Mouse (Mus musculus): Measurements from ENCODE around the gene Lhfpl4. TPM values are rescaled to one million over a fixed set of nuclear protein-coding genes. Genes with fewer than 3 reads are reported as not detected.

Lhfpl4 gene
- total RNA-seq, 1 experiment = 5.2 TPM

GRCm38 (mm10) chr6:113166661-113167251 lies 28.4 kb downstream of the Lhfpl4 start:
- no peaks in the 10 kb centered on the region; a peak in 1 of 4 replicates for H3K4me1 ChIP-seq (ENCODE audit: control insufficient read depth in 2 of 2, insufficient read depth in 2 of 2, low read length in 2 of 2, poor library complexity in 1 of 2)
- no peaks in the 10 kb centered on the region for H3K36me3 ChIP-seq (ENCODE audit: control insufficient read depth, insufficient read depth, low read length, poor library complexity, severe bottlenecking)
- H3K27ac ChIP-seq (ENCODE audit: insufficient read depth, low read depth, low read length, poor library complexity, severe bottlenecking) = no peak overlapping the region
- no peak for TF ChIP-seq ZC3H11A (IDR thresholded peaks at IDR 0.05; ENCODE audit: borderline replicate concordance, low read depth, low read length)
- TF ChIP-seq MAFK (IDR thresholded peaks at IDR 0.05; ENCODE audit: insufficient read depth, low read depth, low read length) = no peak
- no peak for TF ChIP-seq ZNF384 (IDR thresholded peaks at IDR 0.05; ENCODE audit: low read depth, low read length)
- no peak for TF ChIP-seq HCFC1 (IDR thresholded peaks at IDR 0.05; ENCODE audit: borderline replicate concordance, insufficient read depth, low read length)
- TF ChIP-seq CHD2 (IDR thresholded peaks at IDR 0.05; ENCODE audit: low read depth, low read length) = no peak
- no peak for DNase-seq (ENCODE audit: low read depth, low spot score)
- in situ Hi-C loops (cut with MboI; ENCODE audit: low sequenced_read_pairs in 2 of 2, unreplicated experiment in 2 of 2) = no loop called here
- no peak overlapping the region for H3K4me3 ChIP-seq (ENCODE audit: insufficient read depth in 1 of 2, low read depth in 1 of 2, low read length in 2 of 2, poor library complexity in 1 of 2, severe bottlenecking in 1 of 2)
- no peak overlapping the region for H3K9ac ChIP-seq (ENCODE audit: insufficient read depth, low read depth, low read length, poor library complexity, severe bottlenecking)
- H3K9me3 ChIP-seq (ENCODE audit: control insufficient read depth, insufficient read depth, low read depth, low read length) = no peaks in the 10 kb centered on the region

DNA sequence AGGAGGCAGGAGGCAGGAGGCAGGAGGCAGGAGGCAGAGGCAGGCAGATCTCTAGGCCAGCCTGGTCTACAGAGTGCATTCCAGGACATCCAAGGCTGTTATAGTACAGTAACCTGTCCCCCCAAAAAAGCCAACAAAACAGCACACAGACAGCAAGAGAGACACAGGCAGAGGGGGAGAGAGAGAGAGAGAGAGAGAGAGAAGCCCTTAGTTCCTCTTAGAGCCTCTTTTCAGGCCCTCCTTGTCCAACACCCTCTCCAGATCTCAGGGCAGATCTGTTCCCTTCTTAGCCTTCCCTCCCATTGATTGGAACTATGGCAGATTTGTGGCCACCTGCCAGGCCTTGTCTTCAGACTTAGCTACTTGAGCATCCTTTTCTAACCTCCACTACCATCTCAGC lies 31.7 kb downstream of the Lhfpl4 start:
- Histone ChIP-seq H3K4me1 (ENCODE audit: control insufficient read depth in 2 of 2, insufficient read depth in 2 of 2, low read length in 2 of 2, poor library complexity in 1 of 2) (no peaks in the 10 kb centered on the region; a peak in 1 of 4 replicates), H3K9ac (ENCODE audit: insufficient read depth, low read depth, low read length, poor library complexity, severe bottlenecking) (no peak overlapping the region), H3K36me3 (ENCODE audit: control insufficient read depth, insufficient read depth, low read length, poor library complexity, severe bottlenecking) (no peaks in the 10 kb centered on the region), H3K27ac (ENCODE audit: insufficient read depth, low read depth, low read length, poor library complexity, severe bottlenecking) (no peak overlapping the region), H3K9me3 (ENCODE audit: control insufficient read depth, insufficient read depth, low read depth, low read length) (no peaks in the 10 kb centered on the region), H3K4me3 (ENCODE audit: insufficient read depth in 1 of 2, low read depth in 1 of 2, low read length in 2 of 2, poor library complexity in 1 of 2, severe bottlenecking in 1 of 2) (no peak overlapping the region)
- no peak for DNase-seq (ENCODE audit: low read depth, low spot score)
- in situ Hi-C loops (cut with MboI; ENCODE audit: low sequenced_read_pairs in 2 of 2, unreplicated experiment in 2 of 2) = no loop called here
- TF ChIP-seq CHD2 (IDR thresholded peaks at IDR 0.05; ENCODE audit: low read depth, low read length) (no peak), ZNF384 (IDR thresholded peaks at IDR 0.05; ENCODE audit: low read depth, low read length) (no peak), MAFK (IDR thresholded peaks at IDR 0.05; ENCODE audit: insufficient read depth, low read depth, low read length) (no peak), ZC3H11A (IDR thresholded peaks at IDR 0.05; ENCODE audit: borderline replicate concordance, low read depth, low read length) (no peak), HCFC1 (IDR thresholded peaks at IDR 0.05; ENCODE audit: borderline replicate concordance, insufficient read depth, low read length) (no peak)

DNA sequence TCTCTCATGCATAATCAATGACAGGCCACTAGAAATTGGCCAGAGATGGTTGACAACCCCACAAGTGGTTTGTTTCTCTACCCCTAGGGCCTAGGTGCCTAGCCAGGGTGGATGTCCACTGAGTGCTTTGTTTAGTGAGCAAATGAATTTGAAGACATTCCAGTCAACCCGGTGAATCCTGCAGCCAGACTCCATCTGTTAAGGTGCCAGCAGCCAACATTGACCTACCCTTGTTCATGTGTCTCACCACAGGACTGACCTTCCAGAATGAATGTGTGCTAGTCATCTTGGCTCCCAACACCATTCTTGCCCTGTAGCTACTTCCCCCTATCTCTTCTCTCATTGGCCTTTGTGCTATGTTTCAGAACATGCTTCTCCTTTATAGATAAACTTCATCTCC lies 33.2 kb downstream of the Lhfpl4 start:
- Histone ChIP-seq H3K36me3 (ENCODE audit: control insufficient read depth, insufficient read depth, low read length, poor library complexity, severe bottlenecking) (peaks cover 3% of the 10 kb centered on the region; the same call in 1 of the 2 replicates), H3K9me3 (ENCODE audit: control insufficient read depth, insufficient read depth, low read depth, low read length) (no peaks in the 10 kb centered on the region), H3K4me3 (ENCODE audit: insufficient read depth in 1 of 2, low read depth in 1 of 2, low read length in 2 of 2, poor library complexity in 1 of 2, severe bottlenecking in 1 of 2) (no peak overlapping the region), H3K4me1 (ENCODE audit: control insufficient read depth in 2 of 2, insufficient read depth in 2 of 2, low read length in 2 of 2, poor library complexity in 1 of 2) (no peaks in the 10 kb centered on the region; a peak in 1 of 4 replicates), H3K9ac (ENCODE audit: insufficient read depth, low read depth, low read length, poor library complexity, severe bottlenecking) (no peak overlapping the region), H3K27ac (ENCODE audit: insufficient read depth, low read depth, low read length, poor library complexity, severe bottlenecking) (no peak overlapping the region)
- in situ Hi-C loops (cut with MboI; ENCODE audit: low sequenced_read_pairs in 2 of 2, unreplicated experiment in 2 of 2) = no loop called here
- DNase-seq (ENCODE audit: low read depth, low spot score) = no peak
- no peak for TF ChIP-seq ZC3H11A (IDR thresholded peaks at IDR 0.05; ENCODE audit: borderline replicate concordance, low read depth, low read length)
- no peak for TF ChIP-seq HCFC1 (IDR thresholded peaks at IDR 0.05; ENCODE audit: borderline replicate concordance, insufficient read depth, low read length)
- TF ChIP-seq MAFK (IDR thresholded peaks at IDR 0.05; ENCODE audit: insufficient read depth, low read depth, low read length) = no peak
- no peak for TF ChIP-seq CHD2 (IDR thresholded peaks at IDR 0.05; ENCODE audit: low read depth, low read length)
- no peak for TF ChIP-seq ZNF384 (IDR thresholded peaks at IDR 0.05; ENCODE audit: low read depth, low read length)

DNA sequence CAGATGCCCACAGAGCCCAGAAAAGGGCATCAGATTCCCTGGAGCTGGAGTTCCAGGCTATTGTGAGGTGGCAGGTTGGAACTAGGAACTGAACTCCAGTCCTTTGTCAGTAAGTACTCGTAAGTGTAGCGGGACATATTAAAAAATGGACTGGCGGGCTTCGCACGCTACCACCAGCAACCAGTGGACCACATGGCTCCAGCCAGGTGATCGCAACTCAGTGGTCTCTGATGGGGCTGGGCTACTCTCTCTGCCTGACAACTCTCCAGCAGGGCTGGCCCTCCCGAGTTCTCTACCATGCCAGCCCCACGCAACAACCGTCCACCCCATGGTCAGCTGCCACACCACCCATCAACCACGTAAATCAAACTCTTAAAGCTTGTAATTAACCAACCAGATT lies 35.1 kb downstream of the Lhfpl4 start:
- H3K27ac ChIP-seq (ENCODE audit: insufficient read depth, low read depth, low read length, poor library complexity, severe bottlenecking) = no peak overlapping the region
- no peak overlapping the region for H3K9ac ChIP-seq (ENCODE audit: insufficient read depth, low read depth, low read length, poor library complexity, severe bottlenecking)
- no peak for TF ChIP-seq CHD2 (IDR thresholded peaks at IDR 0.05; ENCODE audit: low read depth, low read length)
- TF ChIP-seq HCFC1 (IDR thresholded peaks at IDR 0.05; ENCODE audit: borderline replicate concordance, insufficient read depth, low read length) = no peak
- TF ChIP-seq MAFK (IDR thresholded peaks at IDR 0.05; ENCODE audit: insufficient read depth, low read depth, low read length) = no peak
- no peak for TF ChIP-seq ZC3H11A (IDR thresholded peaks at IDR 0.05; ENCODE audit: borderline replicate concordance, low read depth, low read length)
- no peak for TF ChIP-seq ZNF384 (IDR thresholded peaks at IDR 0.05; ENCODE audit: low read depth, low read length)
- in situ Hi-C loops (cut with MboI; ENCODE audit: low sequenced_read_pairs in 2 of 2, unreplicated experiment in 2 of 2) = no loop called here
- H3K9me3 ChIP-seq (ENCODE audit: control insufficient read depth, insufficient read depth, low read depth, low read length) = no peaks in the 10 kb centered on the region
- no peak for DNase-seq (ENCODE audit: low read depth, low spot score)
- H3K4me1 ChIP-seq (ENCODE audit: control insufficient read depth in 2 of 2, insufficient read depth in 2 of 2, low read length in 2 of 2, poor library complexity in 1 of 2) = no peaks in the 10 kb centered on the region
- no peak overlapping the region for H3K4me3 ChIP-seq (ENCODE audit: insufficient read depth in 1 of 2, low read depth in 1 of 2, low read length in 2 of 2, poor library complexity in 1 of 2, severe bottlenecking in 1 of 2)
- peaks cover 6% of the 10 kb centered on the region for H3K36me3 ChIP-seq (ENCODE audit: control insufficient read depth, insufficient read depth, low read length, poor library complexity, severe bottlenecking)

Data from ES-E14 (cell line).